Mouse (Mus musculus) limb, embryonic 15.5 days (tissue): ENCODE data around the gene Pramef8. TPM values are rescaled to one million over a fixed set of nuclear protein-coding genes. Genes with fewer than 3 reads are reported as not detected.

Source experiments
- ATAC-seq: fragments of 200-750 bp; cut with Nextera tagmentation; 2 replicates; pipeline ENCODE4 v1.8.0; 2017; ENCODE audit warnings: low read depth, moderate TSS enrichment; ENCODE audit not compliant: insufficient number of reproducible peaks, low FRiP score, low TSS enrichment
- H3K27ac ChIP-seq: fragments of 300-500 bp; sonication (generic); 2 replicates; pipeline ENCODE4 v1.5.1; 2015; ENCODE audit warnings: moderate library complexity, mild to moderate bottlenecking, inconsistent platforms
- H3K27me3 ChIP-seq: fragments of 300-500 bp; sonication (generic); 2 replicates; pipeline ENCODE4 v1.6.1; 2015; ENCODE audit warnings: inconsistent platforms
- H3K36me3 ChIP-seq: fragments of 300-500 bp; sonication (generic); 2 replicates; pipeline ENCODE4 v1.6.1; 2015; ENCODE audit warnings: inconsistent platforms
- H3K4me1 ChIP-seq: fragments of 300-500 bp; sonication (generic); 2 replicates; pipeline ENCODE4 v1.6.1; 2015; ENCODE audit warnings: inconsistent platforms
- H3K4me2 ChIP-seq: fragments of 300-500 bp; sonication (generic); 2 replicates; pipeline ENCODE4 v1.6.1; 2015; ENCODE audit warnings: mild to moderate bottlenecking, inconsistent platforms
- H3K4me3 ChIP-seq: fragments of 300-500 bp; sonication (generic); 2 replicates; pipeline ENCODE4 v1.5.1; 2015; ENCODE audit warnings: mild to moderate bottlenecking, inconsistent platforms
- H3K9ac ChIP-seq: fragments of 300-500 bp; sonication (generic); 2 replicates; pipeline ENCODE4 v1.6.1; 2015; ENCODE audit warnings: inconsistent platforms
- H3K9me3 ChIP-seq: fragments of 300-500 bp; sonication (generic); 2 replicates; pipeline ENCODE4 v1.6.1; 2016; ENCODE audit warnings: inconsistent platforms
- WGBS: fragments of 180-500 bp; shearing (Covaris S2); methylation state at CpG from one replicate; pipeline ENCODE4 v1.1.7; 2015; 5-methylcytosine and 5-hydroxymethylcytosine counted together
- polyA plus RNA-seq: library from polyadenylated mRNA; unstranded; fragments of >200 nt; fragmentation: Nextera tagmentation; extraction: Ambion mirVana; gene quantifications from 2 replicates; pipeline ENCODE4 v1.2.1, GENCODE M21; 2015

Pramef8 gene
- polyA plus RNA-seq, result 19.8 and 20.0 TPM in 2 replicates

DNA sequence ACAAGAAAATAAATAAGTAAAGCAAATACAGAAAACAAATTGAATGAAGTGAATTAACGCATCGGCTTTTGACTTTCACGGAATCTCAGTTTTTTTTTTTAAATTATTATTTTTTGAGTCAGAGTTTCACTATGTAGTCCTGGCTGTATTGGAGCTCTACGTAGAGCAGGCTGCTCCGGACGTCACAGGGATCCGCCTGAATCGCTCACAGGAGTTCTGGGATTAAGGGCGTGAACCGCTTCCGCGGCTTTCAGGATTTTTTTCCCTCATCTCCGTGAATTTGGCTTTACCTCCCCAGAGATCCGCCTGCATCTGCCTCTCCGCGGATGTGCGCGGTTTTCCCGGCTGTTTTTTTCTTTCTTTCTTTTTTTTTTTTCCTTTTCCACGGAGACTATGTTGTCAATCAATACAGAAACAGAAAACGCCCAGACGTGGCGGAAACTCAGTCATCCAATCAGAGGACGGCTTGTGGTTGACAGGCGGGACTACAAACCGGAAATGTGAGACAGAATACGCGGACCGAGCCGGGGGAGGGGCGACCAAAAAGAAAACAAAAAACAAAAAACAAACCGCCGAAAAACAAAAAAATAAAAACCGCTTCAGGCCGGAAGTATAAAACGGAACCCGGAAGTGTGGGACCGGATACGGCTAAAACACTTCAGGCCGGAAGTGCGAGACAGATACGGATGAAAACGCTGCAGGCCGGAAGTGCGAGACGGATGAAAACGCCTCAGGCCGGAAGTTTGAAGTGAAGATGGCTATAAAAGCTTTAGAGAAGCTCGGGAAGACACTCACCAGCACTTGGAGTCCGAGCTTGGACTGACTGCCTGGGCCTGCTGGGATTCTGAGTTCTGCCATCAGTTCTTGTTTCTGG lies at the start of gene Pramef8:
Pramef8 (plus strand) TSS at position 208 of the 874 bp plus-strand sequence.
- peaks cover 32% of the 10 kb centered on the region for H3K36me3 ChIP-seq
- ATAC-seq, result peak; percentile 91
- peak within 1 kb of the TSS; percentile 92 for H3K27ac ChIP-seq
- H3K9ac ChIP-seq, result 0 out of 2 replicates have a peak within 1 kb of the TSS, but pooled peaks have one; percentile 33
- peak within 1 kb of the TSS; percentile 52 for H3K4me2 ChIP-seq
- WGBS, result under 1% methylated on average over 50 of the region's 50 CpGs
- H3K4me1 ChIP-seq, result 0 out of 2 replicates have a peak, but pooled peaks cover 4% of the 10 kb centered on the region
- no peaks in the 10 kb centered on the region for H3K9me3 ChIP-seq
- H3K27me3 ChIP-seq, result no peaks in the 10 kb centered on the region
- peak within 1 kb of the TSS; percentile 63 for H3K4me3 ChIP-seq

GRCm38 (mm10) chr4:143366415-143367041 lies 45.7 kb upstream of the Pramef8 start:
- no peaks in the 10 kb centered on the region for H3K4me1 ChIP-seq
- ATAC-seq, result no peak
- H3K9ac ChIP-seq, result no peak overlapping the region
- no peaks in the 10 kb centered on the region for H3K9me3 ChIP-seq
- H3K36me3 ChIP-seq, result no peaks in the 10 kb centered on the region
- no peaks in the 10 kb centered on the region for H3K27me3 ChIP-seq
- H3K27ac ChIP-seq, result no peak overlapping the region
- no peak overlapping the region for H3K4me3 ChIP-seq
- 59% methylated on average over 15 of the region's 15 CpGs for WGBS
- no peak overlapping the region for H3K4me2 ChIP-seq

DNA sequence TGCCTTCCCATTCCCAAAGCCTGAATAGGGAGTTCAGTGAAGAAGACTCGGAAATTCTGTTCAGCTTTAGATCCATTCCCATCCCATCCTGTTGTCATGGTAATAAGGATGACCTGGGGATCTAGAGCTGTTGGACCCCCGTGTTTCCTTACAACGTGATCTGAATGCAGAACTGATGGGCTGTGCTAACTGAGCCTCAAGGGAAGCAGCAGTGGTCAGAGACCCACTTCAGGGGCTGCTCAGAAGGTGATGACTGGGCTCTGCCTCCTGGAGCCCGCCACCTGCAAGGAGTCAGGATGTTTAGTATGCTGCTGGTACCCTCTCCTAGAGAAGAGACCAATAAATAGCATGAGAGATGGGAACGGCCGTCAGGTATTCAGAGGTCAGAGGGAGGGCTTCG lies 32.7 kb upstream of the Pramef8 start:
- H3K9me3 ChIP-seq, result no peaks in the 10 kb centered on the region
- H3K36me3 ChIP-seq, result no peaks in the 10 kb centered on the region
- H3K27me3 ChIP-seq, result peaks cover 17% of the 10 kb centered on the region; the same call in 1 of the 2 replicates
- no peaks in the 10 kb centered on the region for H3K4me1 ChIP-seq
- H3K27ac ChIP-seq, result no peak overlapping the region
- no peak overlapping the region for H3K9ac ChIP-seq
- no peak for ATAC-seq
- H3K4me2 ChIP-seq, result no peak overlapping the region
- 46% methylated on average over 7 of the region's 7 CpGs for WGBS
- H3K4me3 ChIP-seq, result no peak overlapping the region

GRCm38 (mm10) chr4:143379931-143380715 lies 32.1 kb upstream of the Pramef8 start:
- peaks cover 17% of the 10 kb centered on the region; the same call in 1 of the 2 replicates for H3K27me3 ChIP-seq
- H3K4me2 ChIP-seq, result no peak overlapping the region
- WGBS, result 30% methylated on average over 15 of the region's 15 CpGs
- H3K27ac ChIP-seq, result no peak overlapping the region
- no peak overlapping the region for H3K4me3 ChIP-seq
- no peaks in the 10 kb centered on the region for H3K36me3 ChIP-seq
- no peak overlapping the region for H3K9ac ChIP-seq
- H3K9me3 ChIP-seq, result no peaks in the 10 kb centered on the region
- H3K4me1 ChIP-seq, result no peaks in the 10 kb centered on the region
- no peak for ATAC-seq

DNA sequence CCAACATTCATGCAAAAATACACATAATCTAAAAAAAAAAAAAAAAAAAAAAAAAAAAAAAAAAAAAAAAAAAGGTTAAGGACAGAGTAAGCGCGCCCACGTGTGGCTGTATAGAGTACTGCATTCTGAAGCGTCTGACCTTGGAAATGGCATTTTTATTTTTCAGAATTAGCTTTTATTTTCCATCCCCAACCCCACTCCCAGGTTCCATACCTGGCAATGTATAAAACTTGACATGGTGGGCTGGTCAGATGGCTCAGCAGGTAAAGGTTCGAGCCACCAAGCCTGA lies 31.6 kb upstream of the Pramef8 start:
- WGBS, result 0% methylated on average over 5 of the region's 5 CpGs
- Histone ChIP-seq H3K27me3 (peaks cover 17% of the 10 kb centered on the region; the same call in 1 of the 2 replicates), H3K4me2 (no peak overlapping the region), H3K9me3 (no peaks in the 10 kb centered on the region), H3K36me3 (no peaks in the 10 kb centered on the region), H3K4me1 (no peaks in the 10 kb centered on the region), H3K4me3 (no peak overlapping the region), H3K9ac (no peak overlapping the region), H3K27ac (no peak overlapping the region)
- no peak for ATAC-seq

DNA sequence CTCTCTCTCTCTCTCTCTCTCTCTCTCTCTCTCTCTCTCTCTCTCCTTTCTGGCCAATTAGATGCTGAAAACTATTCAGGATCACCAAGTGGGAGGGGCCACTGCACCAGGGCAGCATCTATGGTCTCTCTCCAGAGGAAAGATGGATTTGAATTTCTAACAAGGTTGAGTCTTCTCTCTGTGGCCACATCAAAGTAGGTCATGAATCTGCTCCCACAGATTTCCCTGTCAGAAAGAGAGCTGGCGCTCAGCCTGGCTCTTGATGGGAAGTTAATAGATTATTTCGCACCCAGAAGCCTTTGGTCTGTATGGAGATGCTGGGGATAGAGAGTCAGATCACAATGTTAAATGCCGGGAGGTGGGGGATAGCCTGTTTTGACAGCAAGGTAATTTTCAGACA lies 30.1 kb upstream of the Pramef8 start:
- 67% methylated on average over 3 of the region's 3 CpGs for WGBS
- no peak for ATAC-seq
- H3K4me1 ChIP-seq, result no peaks in the 10 kb centered on the region
- H3K9me3 ChIP-seq, result no peaks in the 10 kb centered on the region
- no peak overlapping the region for H3K27ac ChIP-seq
- no peak overlapping the region for H3K9ac ChIP-seq
- peaks cover 17% of the 10 kb centered on the region; the same call in 1 of the 2 replicates for H3K27me3 ChIP-seq
- H3K36me3 ChIP-seq, result no peaks in the 10 kb centered on the region
- no peak overlapping the region for H3K4me2 ChIP-seq
- H3K4me3 ChIP-seq, result no peak overlapping the region

GRCm38 (mm10) chr4:143383646-143384045 lies 28.6 kb upstream of the Pramef8 start:
- no peak overlapping the region for H3K27ac ChIP-seq
- no peaks in the 10 kb centered on the region for H3K9me3 ChIP-seq
- H3K36me3 ChIP-seq, result no peaks in the 10 kb centered on the region
- 43% methylated on average over 4 of the region's 4 CpGs for WGBS
- no peak overlapping the region for H3K4me2 ChIP-seq
- H3K27me3 ChIP-seq, result peaks cover 17% of the 10 kb centered on the region; the same call in 1 of the 2 replicates
- H3K4me1 ChIP-seq, result no peaks in the 10 kb centered on the region
- H3K9ac ChIP-seq, result no peak overlapping the region
- no peak overlapping the region for H3K4me3 ChIP-seq
- ATAC-seq, result no peak

DNA sequence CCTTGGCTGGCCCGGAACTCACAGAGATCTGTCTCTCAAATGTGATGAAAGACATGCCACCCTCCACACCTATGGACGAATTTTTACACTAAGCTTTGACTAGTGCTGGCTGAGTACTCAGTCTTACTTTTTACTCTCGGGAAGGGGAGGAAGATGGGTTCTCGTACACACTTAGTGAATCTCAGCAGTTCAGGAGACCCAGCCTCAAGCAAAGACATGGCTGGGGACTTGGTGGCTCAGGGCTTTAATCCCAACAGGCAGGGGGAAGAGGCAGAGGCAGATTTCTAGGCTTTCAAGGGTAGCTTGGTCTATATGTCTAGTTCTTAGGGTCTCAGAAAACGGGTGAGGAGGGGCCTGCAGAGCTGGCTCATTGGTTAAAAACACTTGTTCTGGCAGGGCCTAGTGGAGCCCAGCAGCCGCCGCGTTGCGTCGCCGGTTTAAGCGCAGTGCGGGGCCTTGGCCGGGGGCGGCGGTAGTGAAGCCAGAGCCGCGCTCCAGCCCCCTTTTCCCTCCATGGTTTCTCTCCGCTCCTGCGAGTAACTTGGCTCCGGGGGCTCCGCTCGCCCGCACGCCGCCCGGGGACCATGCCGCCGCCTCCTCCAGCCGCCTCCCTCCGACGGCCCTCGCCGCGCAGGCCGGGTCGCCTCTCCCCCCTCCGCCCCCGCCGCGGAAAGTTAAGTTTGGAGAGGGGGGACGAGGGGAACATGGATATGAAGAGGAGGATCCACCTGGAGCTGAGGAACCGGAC lies 23.1 kb upstream of the Pramef8 start:
- WGBS, result 9% methylated on average over 37 of the region's 43 CpGs
- ATAC-seq, result 0 out of 2 replicates have a peak, but pooled peaks have one; percentile 58
- Histone ChIP-seq H3K27me3 (no peaks in the 10 kb centered on the region), H3K4me3 (peak overlapping the region; percentile 44), H3K36me3 (no peaks in the 10 kb centered on the region), H3K9ac (0 out of 2 replicates have a peak overlapping the region, but pooled peaks have one; percentile 28), H3K9me3 (no peaks in the 10 kb centered on the region), H3K4me2 (peak overlapping the region; percentile 61), H3K27ac (no peak overlapping the region), H3K4me1 (no peaks in the 10 kb centered on the region)

GRCm38 (mm10) chr4:143394181-143394580 lies 18.0 kb upstream of the Pramef8 start, which contains the start of gene Pramel1:
Gene Pramel1 (plus strand): TSS chr4:143394428.
- Histone ChIP-seq H3K27ac (no peak within 1 kb of the TSS), H3K4me2 (no peak within 1 kb of the TSS), H3K4me3 (no peak within 1 kb of the TSS), H3K9ac (no peak within 1 kb of the TSS), H3K27me3 (no peaks in the 10 kb centered on the region), H3K4me1 (no peaks in the 10 kb centered on the region), H3K36me3 (no peaks in the 10 kb centered on the region), H3K9me3 (no peaks in the 10 kb centered on the region)
- WGBS, result 80% methylated on average over 26 of the region's 26 CpGs
- no peak for ATAC-seq

- Histone ChIP-seq H3K9me3 (no peaks in the 10 kb centered on the region), H3K4me2 (peak overlapping the region; percentile 52), H3K27ac (0 out of 2 replicates have a peak overlapping the region, but pooled peaks have one; percentile 9), H3K4me1 (0 out of 2 replicates have a peak, but pooled peaks cover 4% of the 10 kb centered on the region), H3K27me3 (no peaks in the 10 kb centered on the region), H3K9ac (no peak overlapping the region), H3K4me3 (peak overlapping the region; percentile 63), H3K36me3 (peaks cover 24% of the 10 kb centered on the region)
- WGBS, result 65% methylated on average over 5 of the region's 5 CpGs
- no peak for ATAC-seq
These were observed 534 bp upstream of the Pramef8 start for GRCm38 (mm10) chr4:143411566-143412218.
